Mouse (Mus musculus) G1E (cell line): Measurements from ENCODE around the gene Mllt11. TPM values are rescaled to one million over a fixed set of nuclear protein-coding genes. Genes with fewer than 3 reads are reported as not detected.

Experiments used
- ATAC-seq: 2 replicates; pipeline ENCODE4 v1.8.0; 2016; ENCODE audit warnings: mild to moderate bottlenecking; ENCODE audit not compliant: insufficient number of reproducible peaks, poor library complexity, low FRiP score, severe bottlenecking; ENCODE audit errors: extremely low read depth
- DNase-seq: peaks from one replicate; pipeline ENCODE4 v3.0.0; 2012; ENCODE audit warnings: low spot score
- H3K27me3 ChIP-seq: 2 replicates; pipeline ENCODE4 v1.6.1; 2012; ENCODE audit warnings: mild to moderate bottlenecking, low read length, inconsistent platforms; ENCODE audit not compliant: insufficient read depth
- H3K36me3 ChIP-seq: replicated peaks from 2 replicates; pipeline ENCODE3; 2012; ENCODE audit warnings: mild to moderate bottlenecking, inconsistent platforms
- H3K4me1 ChIP-seq: 2 replicates; pipeline ENCODE4 v1.6.1; 2012; ENCODE audit warnings: low read depth, low read length, inconsistent platforms, mixed read lengths; ENCODE audit not compliant: insufficient read depth
- H3K4me3 ChIP-seq: 2 replicates; pipeline ENCODE4 v1.5.1; 2012; ENCODE audit warnings: low read depth, mild to moderate bottlenecking, inconsistent platforms, low read length, moderate library complexity, mixed read lengths
- H3K9me3 ChIP-seq: replicated peaks from 2 replicates; pipeline ENCODE4 v1.6.1; 2012; ENCODE audit warnings: inconsistent platforms
- CTCF ChIP-seq: IDR thresholded peaks from 2 replicates; pipeline ENCODE4 v1.5.1; 2012; ENCODE audit warnings: low read depth, low read length, inconsistent platforms, mixed read lengths
- GATA1 ChIP-seq: IDR thresholded peaks from 2 replicates; pipeline ENCODE4 v1.6.1; 2012; ENCODE audit warnings: borderline replicate concordance, low read length, inconsistent platforms, mixed read lengths
- GATA2 ChIP-seq: IDR thresholded peaks from 2 replicates; pipeline ENCODE4 v1.6.1; 2012; ENCODE audit warnings: low read depth, low read length, inconsistent platforms, borderline replicate concordance
- POLR2AphosphoS5 ChIP-seq: IDR thresholded peaks from 2 replicates; pipeline ENCODE4 v1.6.1; 2012; ENCODE audit warnings: low read depth, low read length, inconsistent platforms; ENCODE audit not compliant: insufficient replicate concordance
- TAL1 ChIP-seq: conservative IDR thresholded peaks from 2 replicates; pipeline ENCODE4 v1.6.1; 2012; ENCODE audit warnings: low read depth, low read length, inconsistent platforms, mixed read lengths
- polyA plus RNA-seq: library from polyadenylated mRNA; stranded (reverse); fragments of >175 nt; gene quantifications from 2 replicates; pipeline ENCODE4 v1.2.3, GENCODE M21; 2012
- total RNA-seq, 2 experiments: library from RNA; stranded (forward) in 1 of 2; stranded (reverse) in 1 of 2; fragments of 200-1000 nt in 1 of 2; fragments of >200 nt in 1 of 2; fragmentation: Nextera tagmentation in 1 of 2; gene quantifications; 2 replicates each; pipeline ENCODE4 v1.2.3; 2014 to 2017

Gene Mllt11
- total and polyA plus RNA-seq, 3 experiments, result 4.1 to 10.4 (median 7.7) TPM

DNA sequence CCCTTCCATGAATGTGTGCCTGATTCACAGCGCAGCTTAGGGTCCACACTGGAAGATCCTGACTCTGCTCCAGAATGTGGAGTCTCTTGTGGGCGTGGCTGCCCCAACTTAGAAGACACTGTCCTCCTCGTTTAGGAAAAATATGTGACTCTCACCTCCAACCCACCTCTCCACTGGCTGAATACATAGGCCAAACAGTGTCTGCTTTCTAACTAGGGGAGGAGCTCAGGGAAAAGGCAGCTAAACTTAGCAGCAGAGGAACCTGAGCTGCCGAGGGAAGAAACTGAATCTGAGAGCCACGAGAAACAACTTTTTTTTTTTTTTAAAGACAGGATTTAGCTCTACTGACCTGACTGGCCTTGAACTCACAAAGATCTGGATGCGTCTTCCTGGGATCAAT, 43.2 kb upstream of the Mllt11 start:
- no peak for TF ChIP-seq GATA1
- ATAC-seq, result no peak

GRCm38 (mm10) chr3:95274453-95274852, 42.5 kb upstream of the Mllt11 start:
- peaks cover 64% of the 10 kb centered on the region for H3K36me3 ChIP-seq
- ATAC-seq (no peak), DNase-seq (no peak)
- TF ChIP-seq GATA1 (no peak), POLR2AphosphoS5 (no peak), TAL1 (no peak), GATA2 (no peak), CTCF (no peak)
- H3K27me3 ChIP-seq, result no peaks in the 10 kb centered on the region
- H3K9me3 ChIP-seq, result no peaks in the 10 kb centered on the region
- peaks cover 45% of the 10 kb centered on the region for H3K4me1 ChIP-seq
- no peak overlapping the region for H3K4me3 ChIP-seq

More for the DNA sequence above, 43.2 kb upstream of the Mllt11 start:
- H3K36me3 ChIP-seq, result peaks cover 57% of the 10 kb centered on the region
- H3K9me3 ChIP-seq, result no peaks in the 10 kb centered on the region
- peaks cover 50% of the 10 kb centered on the region for H3K4me1 ChIP-seq
- H3K27me3 ChIP-seq, result no peaks in the 10 kb centered on the region
- no peak overlapping the region for H3K4me3 ChIP-seq
- DNase-seq, result no peak

GRCm38 (mm10) chr3:95273471-95273870, 41.5 kb upstream of the Mllt11 start:
- peaks cover 36% of the 10 kb centered on the region for H3K4me1 ChIP-seq
- ATAC-seq, result no peak
- no peak for TF ChIP-seq POLR2AphosphoS5
- no peak for TF ChIP-seq TAL1
- no peak for TF ChIP-seq CTCF
- TF ChIP-seq GATA2, result no peak
- TF ChIP-seq GATA1, result no peak
- H3K4me3 ChIP-seq, result no peak overlapping the region
- DNase-seq, result no peak
- no peaks in the 10 kb centered on the region for H3K27me3 ChIP-seq
- no peaks in the 10 kb centered on the region for H3K9me3 ChIP-seq
- peaks cover 70% of the 10 kb centered on the region for H3K36me3 ChIP-seq

DNA sequence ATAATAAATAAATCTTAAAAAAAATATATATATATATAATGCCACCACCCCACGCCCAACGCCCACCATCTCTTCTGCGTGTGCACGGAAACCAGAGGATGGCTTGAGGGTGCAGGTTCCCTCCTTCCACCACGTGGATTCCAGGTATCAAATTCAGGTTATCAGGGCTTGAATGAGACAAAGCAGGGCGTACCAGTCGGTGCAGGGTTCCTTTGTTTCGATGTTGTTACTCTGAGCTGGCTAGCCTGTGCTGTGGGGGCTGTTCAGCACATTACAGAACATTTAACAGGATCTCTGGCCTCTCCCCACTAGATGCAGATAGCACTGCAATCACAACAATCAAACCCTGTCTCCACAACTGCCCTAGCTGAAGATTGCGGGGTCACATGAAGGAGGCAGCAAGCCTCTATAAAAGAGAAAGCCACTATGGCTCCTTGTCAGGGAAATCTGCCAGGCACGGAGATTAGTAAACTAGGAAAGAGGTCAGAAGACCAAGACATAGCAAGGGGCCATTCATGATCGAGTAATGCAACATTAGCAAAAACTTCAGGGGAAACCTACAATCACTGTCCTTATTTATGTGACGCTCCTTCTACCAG, 38.9 kb upstream of the Mllt11 start:
- ATAC-seq, result no peak
- H3K4me3 ChIP-seq, result no peak overlapping the region
- TF ChIP-seq GATA2 (no peak), GATA1 (no peak), CTCF (no peak), TAL1 (no peak), POLR2AphosphoS5 (no peak)
- no peaks in the 10 kb centered on the region for H3K27me3 ChIP-seq
- peaks cover 5% of the 10 kb centered on the region for H3K9me3 ChIP-seq
- H3K4me1 ChIP-seq, result peaks cover 15% of the 10 kb centered on the region
- no peak for DNase-seq
- peaks cover 87% of the 10 kb centered on the region for H3K36me3 ChIP-seq

GRCm38 (mm10) chr3:95269789-95270188, 37.8 kb upstream of the Mllt11 start:
- Histone ChIP-seq H3K36me3 (peaks cover 82% of the 10 kb centered on the region), H3K9me3 (peaks cover 5% of the 10 kb centered on the region), H3K27me3 (no peaks in the 10 kb centered on the region), H3K4me1 (peaks cover 6% of the 10 kb centered on the region), H3K4me3 (no peak overlapping the region)
- no peak for ATAC-seq
- no peak for DNase-seq
- TF ChIP-seq POLR2AphosphoS5, result no peak
- no peak for TF ChIP-seq GATA1
- no peak for TF ChIP-seq TAL1
- no peak for TF ChIP-seq CTCF
- no peak for TF ChIP-seq GATA2

DNA sequence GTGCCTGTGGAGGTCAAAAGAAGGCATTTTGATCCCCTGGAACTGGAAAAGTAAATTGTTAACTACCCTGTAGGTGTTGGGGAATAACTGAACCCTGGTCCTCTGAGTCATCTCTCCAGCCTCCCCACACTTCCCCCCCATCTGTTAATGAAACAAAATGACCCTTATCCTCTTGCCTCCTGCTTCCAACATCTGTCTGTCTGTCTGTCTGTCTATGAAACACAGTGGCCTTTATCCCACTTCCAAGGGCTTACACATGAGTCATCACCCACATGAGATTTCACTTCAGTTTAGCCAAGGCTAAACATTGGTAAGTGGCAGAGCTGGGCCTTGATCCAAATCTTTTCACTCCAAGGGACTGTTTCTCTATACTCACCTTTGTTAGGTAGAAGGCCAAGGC, 35.9 kb upstream of the Mllt11 start:
- Histone ChIP-seq H3K9me3 (peaks cover 5% of the 10 kb centered on the region), H3K27me3 (no peaks in the 10 kb centered on the region), H3K4me3 (no peak overlapping the region), H3K4me1 (peaks cover 3% of the 10 kb centered on the region; the same call in 1 of the 2 replicates), H3K36me3 (peaks cover 82% of the 10 kb centered on the region)
- DNase-seq, result no peak
- TF ChIP-seq POLR2AphosphoS5, result no peak
- no peak for TF ChIP-seq GATA2
- TF ChIP-seq TAL1, result no peak
- no peak for TF ChIP-seq GATA1
- TF ChIP-seq CTCF, result no peak
- no peak for ATAC-seq
